Mouse (Mus musculus): ENCODE results near the gene Stambpl1. TPM values are rescaled to one million over a fixed set of nuclear protein-coding genes. Genes with fewer than 3 reads are reported as not detected.

Gene Stambpl1
- polyA plus RNA-seq, 1 experiment: 16.0 TPM

- DNase-seq (ENCODE audit: extremely low spot score in 1 of 2, low spot score in 1 of 2): no peak
These were observed 44.0 kb downstream of the Stambpl1 start for GRCm38 (mm10) chr19:34236049-34236448.

- no peak for DNase-seq (ENCODE audit: extremely low spot score in 1 of 2, low spot score in 1 of 2)
These were observed 45.7 kb downstream of the Stambpl1 start for GRCm38 (mm10) chr19:34237746-34238145.

- DNase-seq (ENCODE audit: extremely low spot score in 1 of 2, low spot score in 1 of 2): no peak
These were observed 48.4 kb downstream of the Stambpl1 start for GRCm38 (mm10) chr19:34240273-34241039.

- DNase-seq (ENCODE audit: extremely low spot score in 1 of 2, low spot score in 1 of 2): peak in 1 of 2 experiments; percentile 58
These were observed 49.4 kb downstream of the Stambpl1 start for GRCm38 (mm10) chr19:34241247-34241915.

GRCm38 (mm10) chr19:34242925-34243324, 50.9 kb downstream of the Stambpl1 start:
- no peak for DNase-seq (ENCODE audit: extremely low spot score in 1 of 2, low spot score in 1 of 2)

GRCm38 (mm10) chr19:34244056-34244455, 52.0 kb downstream of the Stambpl1 start:
- DNase-seq (ENCODE audit: extremely low spot score in 1 of 2, low spot score in 1 of 2): peak in 1 of 2 experiments; percentile 87

GRCm38 (mm10) chr19:34248558-34248957, 56.5 kb downstream of the Stambpl1 start:
- no peak for DNase-seq (ENCODE audit: extremely low spot score in 1 of 2, low spot score in 1 of 2)

GRCm38 (mm10) chr19:34250621-34251020, 58.6 kb downstream of the Stambpl1 start:
- no peak for DNase-seq (ENCODE audit: extremely low spot score in 1 of 2, low spot score in 1 of 2)

GRCm38 (mm10) chr19:34251900-34252299, 59.9 kb downstream of the Stambpl1 start:
- DNase-seq (ENCODE audit: extremely low spot score in 1 of 2, low spot score in 1 of 2): no peak

- DNase-seq (ENCODE audit: extremely low spot score in 1 of 2, low spot score in 1 of 2): no peak
These were observed 60.4 kb downstream of the Stambpl1 start for GRCm38 (mm10) chr19:34252450-34252849.

- no peak for DNase-seq (ENCODE audit: extremely low spot score in 1 of 2, low spot score in 1 of 2)
These were observed 62.3 kb downstream of the Stambpl1 start for GRCm38 (mm10) chr19:34254101-34254879.

GRCm38 (mm10) chr19:34254880-34255681, 63.1 kb downstream of the Stambpl1 start, which contains the start of gene Acta2:
Acta2 (minus strand) TSS chr19:34255590.
- no peak for DNase-seq (ENCODE audit: extremely low spot score in 1 of 2, low spot score in 1 of 2)

- DNase-seq (ENCODE audit: extremely low spot score in 1 of 2, low spot score in 1 of 2): no peak
These were observed 64.1 kb downstream of the Stambpl1 start for GRCm38 (mm10) chr19:34256149-34256548.

GRCm38 (mm10) chr19:34256936-34257335, 64.9 kb downstream of the Stambpl1 start:
- DNase-seq (ENCODE audit: extremely low spot score in 1 of 2, low spot score in 1 of 2): no peak

- no peak for DNase-seq (ENCODE audit: extremely low spot score in 1 of 2, low spot score in 1 of 2)
These were observed 70.4 kb downstream of the Stambpl1 start for GRCm38 (mm10) chr19:34262273-34262974.

- no peak for DNase-seq (ENCODE audit: extremely low spot score in 1 of 2, low spot score in 1 of 2)
These were observed 73.7 kb downstream of the Stambpl1 start for GRCm38 (mm10) chr19:34265604-34266193.

GRCm38 (mm10) chr19:34268991-34269390, 77.0 kb downstream of the Stambpl1 start:
- no peak for DNase-seq (ENCODE audit: extremely low spot score in 1 of 2, low spot score in 1 of 2)

- DNase-seq (ENCODE audit: extremely low spot score in 1 of 2, low spot score in 1 of 2): no peak
These were observed 78.2 kb downstream of the Stambpl1 start for GRCm38 (mm10) chr19:34270106-34270726.
